Comparison of ENCODE assay signal across 11 mouse cellular contexts in genomic region chr8:87835411-87835821, GRCm38 (mm10).
A peak's percentile ranks its signal among the peaks of the same experiment; 100 is the strongest.
DNase-seq lines count a peak whose midpoint lies in the region; ATAC-seq and TF ChIP-seq lines count a peak whose summit lies in the region.
"Had no signal": no experiment of that assay in that cellular context is flagged by ENCODE, and none has a peak within 500 bp of the region (broad histone marks: within the 10 kb centered on the region; RNA-seq: fewer than 3 reads in every experiment).

No protein-coding gene starts in this region.

- no peaks in the 10 kb centered on the region for H3K79me2 ChIP-seq in liver, adult 2 months (ENCODE audit: control insufficient read depth, insufficient read depth, low read length)

- no peak overlapping the region for H3K27ac ChIP-seq in liver, adult 2 months (replicated peaks; ENCODE audit: insufficient read depth, low read depth, low read length)
- no peak overlapping the region for H3K27ac ChIP-seq in liver, embryonic 11.5 days (ENCODE audit: low read depth, low read length)
- peak overlapping the region; percentile 84 for H3K27ac ChIP-seq in heart, embryonic 11.5 days (ENCODE audit: low read depth, low read length)
- H3K27ac ChIP-seq: liver, embryonic 14.5 days had no signal

- DNase-seq in liver, adult 2 months (ENCODE audit: extremely low read depth, low read depth, low spot score), result peak; percentile 17
- DNase-seq in liver, embryonic 11.5 days (ENCODE audit: low spot score), result no peak
- DNase-seq in kidney, postnatal 4 days, result peak; percentile 32 to 44
- DNase-seq in retina, postnatal 1 day, result peak; percentile 64
- no peak for DNase-seq in B cell, adult 2 months
- no peak for DNase-seq in adrenal gland, postnatal 4 days (ENCODE audit: low spot score in 2 of 2)
- DNase-seq in urinary bladder, postnatal 10 days (ENCODE audit: low spot score), result no peak
- DNase-seq: thymus, postnatal 36 days had no signal

- no peak for TF ChIP-seq CTCF in liver, adult 2 months (IDR thresholded peaks at IDR 0.05; ENCODE audit: low read depth, low read length)

- H3K4me3 ChIP-seq in liver, adult 2 months (ENCODE audit: insufficient read depth, low read depth, low read length), result no peak overlapping the region
- H3K4me3 ChIP-seq in liver, embryonic 11.5 days (ENCODE audit: low read depth, low read length), result no peak overlapping the region
- no peak overlapping the region for H3K4me3 ChIP-seq in heart, embryonic 11.5 days (ENCODE audit: low read depth, low read length)

- no peaks in the 10 kb centered on the region for H3K27me3 ChIP-seq in liver, adult 2 months (ENCODE audit: control insufficient read depth, insufficient read depth, low read length)
- peaks cover 3% of the 10 kb centered on the region; the same call in 1 of the 2 replicates for H3K27me3 ChIP-seq in liver, embryonic 11.5 days (replicated peaks; ENCODE audit: control insufficient read depth, insufficient read depth, low read length)
- H3K27me3 ChIP-seq in heart, embryonic 11.5 days (ENCODE audit: control insufficient read depth, insufficient read depth, low read length), result 0 out of 2 replicates have a peak, but pooled peaks cover 5% of the 10 kb centered on the region
- H3K27me3 ChIP-seq: CH12.LX had no signal

- TF ChIP-seq POLR2A in liver, adult 2 months (IDR thresholded peaks at IDR 0.05; ENCODE audit: extremely low read depth, insufficient read depth, low read length), result no peak

- ATAC-seq in liver, embryonic 11.5 days (replicated peaks; ENCODE audit: low FRiP score), result no peak
- ATAC-seq in heart, embryonic 11.5 days (replicated peaks; ENCODE audit: insufficient number of reproducible peaks, low FRiP score, low TSS enrichment), result no peak

- no peaks in the 10 kb centered on the region for H3K4me1 ChIP-seq in liver, adult 2 months (ENCODE audit: control insufficient read depth, insufficient read depth, low read length)
- peaks cover 26% of the 10 kb centered on the region for H3K4me1 ChIP-seq in liver, embryonic 11.5 days (replicated peaks; ENCODE audit: control insufficient read depth, insufficient read depth, low read length)
- peaks cover 65% of the 10 kb centered on the region for H3K4me1 ChIP-seq in heart, embryonic 11.5 days (ENCODE audit: control insufficient read depth, insufficient read depth, low read length)

- no peaks in the 10 kb centered on the region for H3K9me3 ChIP-seq in liver, embryonic 11.5 days (ENCODE audit: control insufficient read depth, low read length)
- no peaks in the 10 kb centered on the region for H3K9me3 ChIP-seq in heart, embryonic 11.5 days (replicated peaks; ENCODE audit: control insufficient read depth, low read length)

- no peak overlapping the region for H3K4me2 ChIP-seq in liver, embryonic 11.5 days
- H3K4me2 ChIP-seq in heart, embryonic 11.5 days, result peak overlapping the region; percentile 40

- H3K9ac ChIP-seq in liver, adult 2 months (ENCODE audit: low read depth, low read length), result no peak overlapping the region
- no peak overlapping the region for H3K9ac ChIP-seq in liver, embryonic 11.5 days (ENCODE audit: low read depth, low read length)
- 0 out of 2 replicates have a peak overlapping the region, but pooled peaks have one; percentile 49 for H3K9ac ChIP-seq in heart, embryonic 11.5 days (ENCODE audit: low read depth, low read length)
- H3K9ac ChIP-seq: liver, embryonic 14.5 days had no signal

- no peaks in the 10 kb centered on the region for H3K36me3 ChIP-seq in liver, adult 2 months (ENCODE audit: control insufficient read depth, insufficient read depth, low read length)
- H3K36me3 ChIP-seq in liver, embryonic 11.5 days (ENCODE audit: control insufficient read depth, insufficient read depth, low read length), result no peaks in the 10 kb centered on the region
- no peaks in the 10 kb centered on the region for H3K36me3 ChIP-seq in heart, embryonic 11.5 days (ENCODE audit: control insufficient read depth, insufficient read depth, low read length)

- 29% methylated on average over 11 of the region's 11 CpGs for WGBS in liver, adult 2 months
- WGBS in liver, embryonic 11.5 days, result 15% methylated on average over 11 of the region's 11 CpGs
- 5% methylated on average over 11 of the region's 11 CpGs for WGBS in heart, embryonic 11.5 days (ENCODE audit: insufficient replicate concordance)

Comparison
In these comparisons a context has a peak if more than half of its experiments do, and no peak if none do; other contexts are left out.
1. DNase-seq: peak in liver, adult 2 months (single experiment), kidney, postnatal 4 days (2 of 2) and retina, postnatal 1 day (single experiment); none in liver, embryonic 11.5 days (single experiment), B cell, adult 2 months (0 of 2), adrenal gland, postnatal 4 days (0 of 2) and urinary bladder, postnatal 10 days (single experiment).